Mouse (Mus musculus) kidney, postnatal 4 days (tissue): Measurements from ENCODE around the gene Tle3.

Experiments used
- DNase-seq, 2 experiments: peaks; one replicate each; pipeline ENCODE4 v3.0.0; 2021; ENCODE audit warnings: mixed read lengths in 2 of 2

The Tle3 gene

GRCm38 (mm10) chr9:61371755-61372509, at the start of gene Tle3:
Tle3 (plus strand) TSS chr9:61372366.
- peak; percentile 99 to 100 for DNase-seq

- no peak for DNase-seq
These were observed 48.9 kb upstream of the Tle3 start for GRCm38 (mm10) chr9:61323221-61323620.

GRCm38 (mm10) chr9:61323879-61324278, 48.3 kb upstream of the Tle3 start:
- no peak for DNase-seq

- DNase-seq, result no peak
These were observed 47.8 kb upstream of the Tle3 start for GRCm38 (mm10) chr9:61324354-61324753.

- no peak for DNase-seq
These were observed 47.2 kb upstream of the Tle3 start for GRCm38 (mm10) chr9:61325012-61325411.

- DNase-seq, result peak; percentile 54 to 66
These were observed 46.2 kb upstream of the Tle3 start for GRCm38 (mm10) chr9:61325931-61326351.

- DNase-seq, result no peak
These were observed 45.2 kb upstream of the Tle3 start for GRCm38 (mm10) chr9:61326922-61327321.

GRCm38 (mm10) chr9:61328173-61328572, 44.0 kb upstream of the Tle3 start:
- DNase-seq, result no peak

- DNase-seq, result no peak
These were observed 41.4 kb upstream of the Tle3 start for GRCm38 (mm10) chr9:61330747-61331146.

GRCm38 (mm10) chr9:61332226-61332936, 39.8 kb upstream of the Tle3 start:
- DNase-seq, result no peak

GRCm38 (mm10) chr9:61336179-61336578, 36.0 kb upstream of the Tle3 start:
- no peak for DNase-seq

- peak; percentile 83 to 89 for DNase-seq
These were observed 35.3 kb upstream of the Tle3 start for GRCm38 (mm10) chr9:61336591-61337587.

GRCm38 (mm10) chr9:61337665-61338064, 34.5 kb upstream of the Tle3 start:
- no peak for DNase-seq

GRCm38 (mm10) chr9:61339311-61339710, 32.9 kb upstream of the Tle3 start:
- no peak for DNase-seq

GRCm38 (mm10) chr9:61340333-61340732, 31.8 kb upstream of the Tle3 start:
- no peak for DNase-seq

GRCm38 (mm10) chr9:61342297-61342696, 29.9 kb upstream of the Tle3 start:
- no peak for DNase-seq

- DNase-seq, result no peak
These were observed 27.5 kb upstream of the Tle3 start for GRCm38 (mm10) chr9:61344684-61345083.

- peak; percentile 57 to 65 for DNase-seq
These were observed 25.2 kb upstream of the Tle3 start for GRCm38 (mm10) chr9:61347011-61347410.

GRCm38 (mm10) chr9:61348036-61348435, 24.1 kb upstream of the Tle3 start:
- no peak for DNase-seq

GRCm38 (mm10) chr9:61348616-61349015, 23.6 kb upstream of the Tle3 start:
- DNase-seq, result no peak

GRCm38 (mm10) chr9:61349697-61350096, 22.5 kb upstream of the Tle3 start:
- DNase-seq, result peak; percentile 45 to 64

- DNase-seq, result peak; percentile 80 to 88
These were observed 21.0 kb upstream of the Tle3 start for GRCm38 (mm10) chr9:61351164-61351563.

GRCm38 (mm10) chr9:61358933-61359332, 13.2 kb upstream of the Tle3 start:
- no peak for DNase-seq
